Mouse (Mus musculus): ENCODE data around the gene Akap7.

- TF ChIP-seq CTCF (IDR thresholded peaks at IDR 0.05; ENCODE audit: extremely low read depth, insufficient read length, insufficient replicate concordance, low read depth, low read length): no peak
- TF ChIP-seq POLR2A (IDR thresholded peaks at IDR 0.05; ENCODE audit: low read depth, low read length): no peak
These were observed 83.3 kb downstream of the Akap7 start for GRCm38 (mm10) chr10:25224371-25224770.
